15 mouse cellular contexts compared by ENCODE assay signal in genomic region chr4:155690571-155691375, GRCm38 (mm10). TPM values are rescaled to one million over a fixed set of nuclear protein-coding genes. Genes with fewer than 3 reads are reported as not detected.
DNase-seq lines count a peak whose midpoint lies in the region; ATAC-seq lines count a peak whose summit lies in the region.
"Had no signal": no experiment of that assay in that cellular context is flagged by ENCODE, and none has a peak within 500 bp of the region (broad histone marks: within the 10 kb centered on the region; RNA-seq: fewer than 3 reads in every experiment).

No protein-coding gene starts in this region.

- no peaks in the 10 kb centered on the region for H3K36me3 ChIP-seq in forebrain, embryonic 14.5 days (ENCODE audit: control insufficient read depth, insufficient read depth, low read length)
- no peaks in the 10 kb centered on the region for H3K36me3 ChIP-seq in forebrain, embryonic 12.5 days (replicated peaks)
- H3K36me3 ChIP-seq: G1E; heart, embryonic 15.5 days; hindbrain, embryonic 15.5 days; neural tube, embryonic 13.5 days had no signal

- no peak overlapping the region for H3K4me3 ChIP-seq in forebrain, embryonic 14.5 days (ENCODE audit: low read depth, low read length)
- H3K4me3 ChIP-seq in forebrain, embryonic 12.5 days (replicated peaks), result no peak overlapping the region
- H3K4me3 ChIP-seq: erythroblast, embryonic 14.5 days; heart, embryonic 15.5 days; hindbrain, embryonic 15.5 days; neural tube, embryonic 13.5 days had no signal

- WGBS in forebrain, embryonic 14.5 days, result 83% methylated on average over 12 of the region's 12 CpGs
- 89% methylated on average over 12 of the region's 12 CpGs for WGBS in forebrain, embryonic 12.5 days

- peaks cover 11% of the 10 kb centered on the region for H3K4me1 ChIP-seq in forebrain, embryonic 14.5 days (ENCODE audit: control insufficient read depth, insufficient read depth, low read length)
- H3K4me1 ChIP-seq in forebrain, embryonic 12.5 days, result peaks cover 15% of the 10 kb centered on the region; the same call in 1 of the 2 replicates

- H3K27me3 ChIP-seq in forebrain, embryonic 14.5 days (replicated peaks; ENCODE audit: control insufficient read depth, insufficient read depth, low read length), result peaks cover 6% of the 10 kb centered on the region
- H3K27me3 ChIP-seq in forebrain, embryonic 12.5 days, result peaks cover 36% of the 10 kb centered on the region
- H3K27me3 ChIP-seq: hindbrain, embryonic 15.5 days had no signal

- no peak overlapping the region for H3K27ac ChIP-seq in forebrain, embryonic 14.5 days (ENCODE audit: low read depth, low read length)
- H3K27ac ChIP-seq in forebrain, embryonic 12.5 days, result no peak overlapping the region
- H3K27ac ChIP-seq: heart, embryonic 15.5 days; hindbrain, embryonic 15.5 days; neural tube, embryonic 13.5 days had no signal

- H3K9me3 ChIP-seq in forebrain, embryonic 14.5 days (replicated peaks; ENCODE audit: control insufficient read depth, low read length), result no peaks in the 10 kb centered on the region
- 0 out of 2 replicates have a peak, but pooled peaks cover 3% of the 10 kb centered on the region for H3K9me3 ChIP-seq in forebrain, embryonic 12.5 days
- H3K9me3 ChIP-seq: heart, embryonic 15.5 days; hindbrain, embryonic 15.5 days; neural tube, embryonic 13.5 days had no signal

- intact Hi-C loops in gastrocnemius, postnatal 36 days (cut with DNase I), result no loop called here
- intact Hi-C loops in gastrocnemius, postnatal 14 days (cut with DNase I; ENCODE audit: low total_unique reads), result no loop called here

- H3K9ac ChIP-seq in forebrain, embryonic 14.5 days (ENCODE audit: low read length), result no peak overlapping the region
- H3K9ac ChIP-seq in forebrain, embryonic 12.5 days, result no peak overlapping the region
- H3K9ac ChIP-seq: heart, embryonic 15.5 days; hindbrain, embryonic 15.5 days; neural tube, embryonic 13.5 days had no signal

- H3K4me2 ChIP-seq in forebrain, embryonic 14.5 days (ENCODE audit: low read length), result no peak overlapping the region
- H3K4me2 ChIP-seq in forebrain, embryonic 12.5 days, result no peak overlapping the region
- H3K4me2 ChIP-seq: heart, embryonic 15.5 days; hindbrain, embryonic 15.5 days; neural tube, embryonic 13.5 days had no signal

- no peak for ATAC-seq in forebrain, embryonic 14.5 days
- no peak for ATAC-seq in forebrain, embryonic 12.5 days (ENCODE audit: low FRiP score)

- peak; percentile 46 for DNase-seq in forebrain, embryonic 14.5 days (ENCODE audit: low spot score)
- peak; percentile 27 for DNase-seq in MN1 (ENCODE audit: low spot score)
- DNase-seq in cerebellum, adult 11-12 months, result peak; percentile 98
- DNase-seq in layer of hippocampus, adult 18-20 months (ENCODE audit: low spot score in 2 of 2), result peak; percentile 67 to 74
- DNase-seq in gastrocnemius, postnatal 36 days, result no peak
- no peak for DNase-seq in gastrocnemius, postnatal 14 days
- DNase-seq in spleen, postnatal 10 days (ENCODE audit: low spot score in 2 of 2), result no peak
- DNase-seq: kidney, adult 9 months; lung, adult 18-20 months had no signal

RNA-seq across cellular contexts. Expression of gene Fndc10, which starts 3.4 kb away (rescaled TPM):
- polyA plus RNA-seq in forebrain, embryonic 14.5 days (2014; fragmentation: Nextera tagmentation; extraction: Ambion mirVana), result 3.2 and 3.8 TPM in 2 replicates
- 2.4 and 5.9 TPM in 2 replicates for polyA plus RNA-seq in forebrain, embryonic 12.5 days (2016; fragmentation: Nextera tagmentation; extraction: Ambion mirVana)
- total RNA-seq in layer of hippocampus, adult 18-20 months (2021), result 10 to 100 TPM; 23.3 to 23.5 TPM
- total RNA-seq in gastrocnemius, postnatal 36 days (2021), result 1 to 10 TPM; 1.2 to 1.3 TPM
- 1 to 10 TPM; 2.8 to 3.9 TPM for total RNA-seq in gastrocnemius, postnatal 14 days (2021)
- polyA plus RNA-seq: G1E had no signal

RNA-seq across cellular contexts. Expression of gene Ssu72, which starts 13.8 kb away (rescaled TPM):
- 153 and 179 TPM in 2 replicates for polyA plus RNA-seq in forebrain, embryonic 14.5 days (2014; fragmentation: Nextera tagmentation; extraction: Ambion mirVana)
- polyA plus RNA-seq in forebrain, embryonic 12.5 days (2016; fragmentation: Nextera tagmentation; extraction: Ambion mirVana), result 137 and 139 TPM in 2 replicates
- total RNA-seq in layer of hippocampus, adult 18-20 months (2021), result 10 to 100 TPM; 81.4 to 89.1 TPM
- total RNA-seq in gastrocnemius, postnatal 36 days (2021), result 10 to 100 TPM; 32.3 to 34.8 TPM
- total RNA-seq in gastrocnemius, postnatal 14 days (2021), result 10 to 100 TPM; 42.6 TPM

RNA-seq across cellular contexts. Expression of gene Mib2, which starts 21.8 kb away (rescaled TPM):
- 25.2 and 34.5 TPM in 2 replicates for polyA plus RNA-seq in forebrain, embryonic 14.5 days (2014; fragmentation: Nextera tagmentation; extraction: Ambion mirVana)
- polyA plus RNA-seq in forebrain, embryonic 12.5 days (2016; fragmentation: Nextera tagmentation; extraction: Ambion mirVana), result 30.7 and 35.8 TPM in 2 replicates
- total RNA-seq in layer of hippocampus, adult 18-20 months (2021), result 100 to 1,000 TPM; 106 to 112 TPM
- total RNA-seq in gastrocnemius, postnatal 36 days (2021), result 10 to 100 TPM; 13.8 to 15.2 TPM
- 10 to 100 TPM; 11.3 to 13.3 TPM for total RNA-seq in gastrocnemius, postnatal 14 days (2021)

RNA-seq across cellular contexts. Expression of gene Mmp23, which starts 37.6 kb away (rescaled TPM):
- 0.97 and 2.1 TPM in 2 replicates for polyA plus RNA-seq in forebrain, embryonic 14.5 days (2014; fragmentation: Nextera tagmentation; extraction: Ambion mirVana)
- polyA plus RNA-seq in forebrain, embryonic 12.5 days (2016; fragmentation: Nextera tagmentation; extraction: Ambion mirVana), result 2.2 and 2.4 TPM in 2 replicates
- total RNA-seq in layer of hippocampus, adult 18-20 months (2021), result 1 to 10 TPM; 2.8 to 4.2 TPM
- total RNA-seq in gastrocnemius, postnatal 36 days (2021), result 1 to 10 TPM; 2.2 to 3.5 TPM
- total RNA-seq in gastrocnemius, postnatal 14 days (2021), result 10 to 100 TPM in 1 of 2 experiments, 1 to 10 TPM in 1; 8.0 to 11.4 TPM
- polyA plus RNA-seq: erythroblast, embryonic 14.5 days had no signal

RNA-seq across cellular contexts. Expression of gene Tmem240, which starts 43.8 kb away (rescaled TPM):
- polyA plus RNA-seq in forebrain, embryonic 14.5 days (2014; fragmentation: Nextera tagmentation; extraction: Ambion mirVana), result 3.4 and 3.5 TPM in 2 replicates
- polyA plus RNA-seq in forebrain, embryonic 12.5 days (2016; fragmentation: Nextera tagmentation; extraction: Ambion mirVana), result 2.5 and 3.2 TPM in 2 replicates
- 10 to 100 TPM; 35.8 to 39.5 TPM for total RNA-seq in layer of hippocampus, adult 18-20 months (2021)
- total RNA-seq in gastrocnemius, postnatal 36 days (2021), result under 1 TPM; 0.28 to 0.39 TPM
- under 1 TPM; 0.57 to 0.66 TPM for total RNA-seq in gastrocnemius, postnatal 14 days (2021)

Comparison
In these comparisons a context has a peak if more than half of its experiments do, and no peak if none do; other contexts are left out.
1. DNase-seq: peak in forebrain, embryonic 14.5 days (single experiment), MN1 (single experiment), cerebellum, adult 11-12 months (single experiment) and layer of hippocampus, adult 18-20 months (2 of 2); none in gastrocnemius, postnatal 36 days (0 of 2), gastrocnemius, postnatal 14 days (single experiment) and spleen, postnatal 10 days (0 of 2).
2. RNA of gene Fndc10, which starts 3.4 kb away (total RNA-seq): 23.3 to 23.5 TPM in layer of hippocampus, adult 18-20 months; 2.8 to 3.9 TPM in gastrocnemius, postnatal 14 days and 1.2 to 1.3 TPM in gastrocnemius, postnatal 36 days; every median in the first group is over 4 times any median in the second.
3. RNA of gene Mib2, which starts 21.8 kb away (total RNA-seq): 106 to 112 TPM in layer of hippocampus, adult 18-20 months; 13.8 to 15.2 TPM in gastrocnemius, postnatal 36 days and 11.3 to 13.3 TPM in gastrocnemius, postnatal 14 days; every median in the first group is over 4 times any median in the second.